Mouse (Mus musculus): ENCODE results near the gene Strn3.

GRCm38 (mm10) chr12:51663011-51663410 is 28.7 kb downstream of the Strn3 start:
- TF ChIP-seq CHD2 (IDR thresholded peaks at IDR 0.05; ENCODE audit: low read length) (no peak), POLR2A (IDR thresholded peaks at IDR 0.05; ENCODE audit: low read depth, low read length) (no peak), CTCF (conservative IDR thresholded peaks at IDR 0.05 in 1 of 2, IDR thresholded peaks at IDR 0.05 in 1 of 2; ENCODE audit: low read depth in 2 of 2, low read length in 2 of 2) (no peak), POLR2AphosphoS2 (IDR thresholded peaks at IDR 0.05; ENCODE audit: low read depth, low read length) (no peak), MAZ (IDR thresholded peaks at IDR 0.05; ENCODE audit: low read depth, low read length) (no peak), MAX (IDR thresholded peaks at IDR 0.05; ENCODE audit: low read length) (no peak), ELF1 (IDR thresholded peaks at IDR 0.05; ENCODE audit: low read depth, low read length) (no peak), EP300 (IDR thresholded peaks at IDR 0.05; ENCODE audit: low read length) (no peak), KAT2A (IDR thresholded peaks at IDR 0.05; ENCODE audit: insufficient replicate concordance, low read length) (no peak), ZNF384 (IDR thresholded peaks at IDR 0.05; ENCODE audit: low read depth, low read length) (no peak), USF2 (conservative IDR thresholded peaks at IDR 0.05; ENCODE audit: low read depth, low read length) (no peak), E2F4 (IDR thresholded peaks at IDR 0.05; ENCODE audit: insufficient replicate concordance, low read depth, low read length) (no peak), TBP (conservative IDR thresholded peaks at IDR 0.05; ENCODE audit: low read depth, low read length) (no peak), JUND (conservative IDR thresholded peaks at IDR 0.05; ENCODE audit: low read depth, low read length) (no peak)

Data from CH12.LX (cell line).